Mouse (Mus musculus): Measurements from ENCODE around the gene Gon7.

The Gon7 gene

GRCm38 (mm10) chr12:102706833-102707463 lies 50.7 kb downstream of the Gon7 start:
- DNase-seq (ENCODE audit: low spot score in 2 of 2) = no peak

- no peak for DNase-seq (ENCODE audit: low spot score in 2 of 2)
Observed at GRCm38 (mm10) chr12:102705906-102706640, 51.5 kb downstream of the Gon7 start.

GRCm38 (mm10) chr12:102705216-102705871 lies 52.3 kb downstream of the Gon7 start:
- DNase-seq (ENCODE audit: low spot score in 2 of 2) = peak; percentile 93 to 94

- DNase-seq (ENCODE audit: low spot score in 2 of 2) = peak; percentile 26
Observed at GRCm38 (mm10) chr12:102704457-102705198, 53.0 kb downstream of the Gon7 start, which contains the start of gene Itpk1. Gene Itpk1, minus strand, starts transcription at chr12:102704930.

GRCm38 (mm10) chr12:102703921-102704408 lies 53.6 kb downstream of the Gon7 start:
- no peak for DNase-seq (ENCODE audit: low spot score in 2 of 2)

- DNase-seq (ENCODE audit: low spot score in 2 of 2) = no peak
Observed at GRCm38 (mm10) chr12:102703441-102703840, 54.2 kb downstream of the Gon7 start.
